Mouse (Mus musculus) spleen, adult 2 months (tissue): ENCODE measurements around the gene Naaa.

Experiments
- CTCF ChIP-seq: fragments of 200-500 bp; IDR thresholded peaks from 2 replicates; pipeline ENCODE4 v1.5.1; 2011; ENCODE audit warnings: mild to moderate bottlenecking, inconsistent platforms; ENCODE audit not compliant: insufficient read depth, insufficient read length, insufficient replicate concordance; ENCODE audit errors: extremely low read depth
- POLR2A ChIP-seq: fragments of 200-500 bp; IDR thresholded peaks from 2 replicates; pipeline ENCODE4 v1.6.1; 2011; ENCODE audit warnings: low read depth, low read length, inconsistent platforms

GRCm38 (mm10) chr5:92277437-92278394 lies at the start of gene Naaa:
- TF ChIP-seq CTCF (peak; percentile 43; the same call in 1 of the 2 replicates), POLR2A (peak; percentile 49)
